Mouse (Mus musculus) kidney, adult 8-10 months (tissue): Measurements from ENCODE around the gene Edn2.

ENCODE experiments used
- DNase-seq, 2 experiments: peaks; one replicate each; pipeline ENCODE4 v3.0.0; 2022

Gene Edn2

DNA sequence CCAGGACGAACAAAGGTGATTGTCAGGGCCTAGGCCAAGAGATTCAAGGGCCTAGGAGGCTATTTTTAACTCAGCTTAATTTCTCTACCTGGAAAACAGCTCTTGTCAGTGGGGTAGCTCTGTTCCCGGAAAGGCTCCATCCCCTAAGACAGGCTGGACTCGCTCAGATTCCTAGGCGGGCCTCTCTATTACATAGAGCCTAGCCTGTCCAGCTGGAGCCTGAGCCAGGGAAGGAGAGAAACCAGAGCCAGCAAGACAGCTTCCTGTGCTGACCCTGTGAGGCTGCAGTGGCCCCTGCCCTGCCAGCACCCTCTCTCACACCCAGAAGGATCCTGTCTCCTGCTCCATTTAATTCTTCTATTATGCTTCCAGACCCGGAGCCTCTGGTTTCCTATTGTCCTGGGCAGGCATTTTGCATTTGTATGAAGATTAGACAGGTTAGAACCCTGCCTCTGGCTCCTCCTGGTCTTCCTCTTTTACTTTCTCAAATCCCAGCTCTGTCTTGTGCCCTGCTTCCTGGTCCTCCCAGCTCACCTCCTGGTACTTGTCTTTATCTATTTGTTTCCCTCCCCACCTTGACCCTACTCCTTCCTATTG lies 2.2 kb upstream of the Edn2 start:
- no peak for DNase-seq

DNA sequence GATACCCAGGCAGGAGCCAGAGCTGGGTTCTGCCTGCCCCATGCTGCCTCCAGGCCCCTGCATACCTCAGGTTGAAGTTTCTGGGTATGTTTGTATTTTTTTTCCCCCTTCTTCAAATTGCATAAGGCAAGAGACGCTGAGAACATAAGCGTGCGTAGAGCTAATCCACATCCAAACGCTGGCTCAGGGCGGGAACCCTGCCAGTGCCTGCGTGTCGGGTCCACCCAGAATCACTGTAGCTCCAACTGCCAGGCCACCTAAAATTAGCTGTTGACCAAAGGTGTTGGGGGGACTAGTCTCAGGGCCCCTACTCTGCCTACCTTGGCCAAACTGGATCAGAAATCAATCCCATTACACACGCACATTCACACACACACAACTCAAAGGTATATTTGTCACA lies 1.6 kb downstream of the Edn2 start:
- no peak for DNase-seq

DNA sequence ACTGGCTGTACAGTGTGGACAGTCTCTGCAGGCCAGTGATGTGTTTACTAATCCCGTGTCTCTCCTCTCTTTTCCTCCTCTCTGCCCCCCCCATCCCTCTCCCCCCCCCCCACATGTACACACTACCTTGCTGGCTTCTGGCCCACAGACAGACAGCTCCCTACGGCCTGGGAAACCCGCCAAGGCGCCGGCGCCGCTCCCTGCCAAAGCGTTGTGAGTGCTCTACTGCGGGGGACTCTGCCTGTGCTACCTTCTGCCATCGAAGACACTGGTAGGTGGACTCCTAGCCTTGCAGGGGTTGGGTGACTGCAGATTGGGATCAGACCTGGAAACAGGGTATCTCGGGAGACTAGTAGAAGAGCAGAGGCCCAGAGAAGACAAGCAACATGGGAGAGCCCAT lies 2.2 kb downstream of the Edn2 start:
- no peak for DNase-seq

DNA sequence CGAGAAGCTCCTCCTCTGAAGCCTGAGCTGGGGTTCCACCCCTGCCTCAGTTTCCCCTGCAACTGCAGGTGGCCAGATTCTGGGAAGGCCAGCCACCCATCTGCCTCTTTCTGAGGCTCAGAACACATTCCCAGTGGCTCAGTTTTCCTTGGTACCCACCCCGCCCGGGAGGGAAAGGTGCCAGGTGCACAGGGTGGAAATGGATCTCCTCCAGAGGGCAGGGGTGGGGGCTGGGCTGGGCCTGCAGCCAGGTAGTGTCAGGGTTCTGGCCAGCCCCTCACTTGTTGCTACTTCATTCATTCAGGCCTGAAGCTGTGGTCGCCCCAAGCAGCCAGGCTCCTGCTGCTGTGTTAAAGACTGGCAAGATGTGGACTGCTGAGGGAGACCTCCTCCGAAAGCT lies 3.3 kb downstream of the Edn2 start:
- no peak for DNase-seq

DNA sequence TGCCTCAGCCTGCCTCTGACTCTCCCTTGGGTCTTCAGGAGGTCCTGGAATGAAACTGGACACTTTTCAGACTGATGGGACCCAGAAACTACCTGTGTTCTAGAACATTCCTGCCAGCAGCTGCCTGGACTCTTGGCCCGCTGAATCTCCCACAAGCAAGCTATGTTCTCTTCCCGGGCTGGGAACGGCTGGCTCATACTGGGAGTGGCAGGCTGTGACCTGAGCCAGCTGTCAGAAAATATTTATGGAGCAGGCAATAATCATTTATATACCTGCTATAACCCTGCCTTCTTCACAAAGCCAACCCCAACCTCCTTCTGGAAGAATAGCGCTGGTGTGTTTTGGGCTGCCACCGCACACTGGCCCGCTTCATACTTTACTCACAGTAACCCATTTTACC lies 6.8 kb downstream of the Edn2 start:
- no peak for DNase-seq

DNA sequence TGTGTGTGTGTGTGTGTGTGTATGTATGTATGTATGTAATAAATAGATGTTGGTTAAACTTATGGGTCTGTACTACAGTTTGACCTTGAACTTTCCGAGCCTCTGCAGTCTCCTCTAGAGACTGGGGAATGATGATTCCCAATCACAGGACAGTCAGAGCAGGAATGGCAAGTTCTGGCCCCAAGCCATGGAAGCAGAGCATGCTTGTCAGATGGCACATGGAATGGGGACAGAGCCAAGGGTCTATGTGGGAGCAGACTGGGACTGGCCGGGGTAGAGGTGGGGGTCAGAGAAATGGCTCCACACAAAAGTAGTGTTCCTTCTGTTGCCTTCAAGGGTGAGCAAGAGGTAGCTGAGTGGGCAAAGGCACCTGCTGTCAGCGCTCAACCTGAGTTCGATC lies 7.3 kb downstream of the Edn2 start:
- no peak for DNase-seq

DNA sequence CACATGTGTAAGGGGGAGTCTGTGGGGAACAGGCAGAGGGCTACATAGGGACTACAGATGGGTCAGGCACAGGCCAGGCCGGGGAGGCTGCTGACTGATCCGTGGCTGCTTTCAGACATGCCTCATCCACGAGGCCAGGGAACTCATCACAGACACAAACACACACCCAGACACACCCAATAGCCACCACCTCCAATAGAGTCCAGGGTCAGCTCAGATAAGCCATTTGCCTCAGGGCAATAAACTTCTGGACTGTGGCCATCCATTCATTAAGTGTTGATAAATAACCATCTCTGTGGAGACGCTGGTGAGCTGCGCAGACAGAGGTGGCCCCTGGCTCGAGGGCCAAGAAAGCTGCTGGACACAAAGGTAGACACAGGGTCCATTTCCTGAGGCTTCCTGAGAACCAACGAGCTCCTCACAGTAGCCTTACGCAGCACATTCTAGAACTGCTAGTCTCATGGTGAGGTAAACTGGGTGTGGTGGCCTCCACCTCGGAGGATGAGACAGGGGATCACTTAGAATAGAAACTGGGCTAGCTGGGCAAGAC lies 9.5 kb downstream of the Edn2 start:
- DNase-seq: no peak

DNA sequence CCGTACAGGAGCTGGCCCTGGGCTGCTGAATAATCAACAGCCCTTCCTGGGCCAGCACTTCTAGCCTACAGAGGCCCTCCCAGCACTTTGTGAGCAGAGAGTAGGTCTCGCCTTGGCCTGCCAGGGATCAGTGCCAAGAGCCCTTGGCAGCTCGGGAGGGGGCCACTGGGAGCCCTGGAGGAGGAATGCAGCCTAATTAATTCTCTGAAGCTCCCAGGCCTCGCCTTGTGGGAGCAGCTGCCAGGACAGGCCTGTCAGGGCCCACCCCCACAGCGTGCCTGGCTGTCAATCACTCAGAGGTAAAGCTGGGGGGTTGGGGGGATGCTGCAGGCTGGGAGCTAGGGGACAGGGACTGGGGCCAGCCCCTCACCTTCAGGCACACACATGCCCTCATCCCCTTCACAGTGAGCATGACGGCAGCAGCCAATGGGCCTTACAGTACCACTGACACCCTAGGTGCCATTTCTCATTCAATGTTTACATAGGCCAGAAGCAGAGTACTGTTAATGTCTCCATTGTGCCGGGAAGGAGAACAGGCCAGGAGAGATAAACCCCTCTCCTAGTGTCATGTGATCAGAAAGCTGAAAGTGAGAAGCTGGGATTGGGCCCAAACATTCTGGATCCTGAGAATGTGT lies 11.2 kb downstream of the Edn2 start:
- no peak for DNase-seq

DNA sequence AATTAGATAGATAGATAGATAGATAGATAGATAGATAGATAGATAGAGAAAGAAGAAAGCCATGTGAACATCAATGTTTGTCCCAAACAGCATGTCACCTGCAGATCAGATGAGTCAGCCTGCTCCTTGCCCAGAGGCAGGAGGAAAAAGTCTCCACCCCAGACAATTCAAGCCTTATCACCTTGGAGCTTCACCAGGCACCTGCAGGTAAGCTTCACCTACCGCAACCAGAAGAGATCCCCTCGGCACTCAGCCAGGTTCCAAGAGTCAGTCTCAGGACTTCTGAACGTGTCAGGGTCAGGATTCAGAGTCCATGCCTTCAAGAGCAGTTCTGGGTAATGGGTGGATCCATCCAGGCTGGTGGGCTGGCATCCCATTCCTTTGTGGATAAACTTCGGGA lies 18.1 kb downstream of the Edn2 start:
- DNase-seq: no peak

DNA sequence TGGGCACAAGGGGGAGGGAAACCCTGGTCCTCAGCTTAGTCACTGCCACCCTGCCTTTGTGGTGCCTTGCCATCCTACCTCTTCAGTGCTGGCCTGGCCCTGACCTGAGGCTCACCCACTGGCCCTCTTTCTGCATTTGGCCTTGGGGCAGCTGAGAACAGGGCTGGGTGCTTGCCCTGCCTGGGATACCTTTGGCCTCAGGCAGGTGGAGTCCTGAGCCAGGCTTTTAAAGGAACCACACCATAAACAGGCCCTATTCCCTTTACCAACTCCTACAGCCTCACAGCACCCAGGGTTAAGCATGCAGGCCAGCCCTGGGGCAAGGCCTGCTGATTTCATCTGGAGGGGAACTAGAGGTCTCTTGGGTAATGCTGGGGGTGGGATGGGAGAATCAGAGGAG lies 19.5 kb downstream of the Edn2 start:
- DNase-seq: no peak

DNA sequence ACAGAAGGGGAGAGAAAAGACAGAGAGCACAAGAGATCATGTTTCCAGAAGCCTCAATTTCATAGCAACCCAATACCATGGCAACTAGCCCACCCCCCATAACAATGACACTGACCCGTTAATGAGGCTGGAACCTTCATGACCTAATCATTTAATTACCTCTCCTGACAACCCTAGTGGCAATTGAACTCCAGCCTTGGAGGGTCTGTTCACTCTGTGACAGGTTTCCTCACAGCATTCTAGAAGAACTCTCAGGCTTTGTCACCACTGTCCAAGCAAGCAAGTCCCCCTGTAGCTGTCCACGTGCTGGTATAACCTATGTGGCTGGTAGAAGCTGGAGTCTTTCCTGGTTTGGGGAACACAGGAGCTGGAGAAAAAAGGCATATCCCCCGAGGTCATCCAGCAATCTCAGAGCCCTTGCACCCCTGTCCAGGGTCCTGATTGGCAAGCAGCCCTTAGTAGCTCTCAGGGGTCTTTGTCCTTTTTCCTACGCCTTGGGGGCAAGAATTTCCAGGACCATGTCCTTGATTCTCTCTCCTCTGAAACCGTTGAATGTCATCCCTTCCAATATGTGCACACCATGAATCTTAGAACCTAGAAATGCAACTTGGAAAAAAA lies 23.5 kb downstream of the Edn2 start:
- no peak for DNase-seq

DNA sequence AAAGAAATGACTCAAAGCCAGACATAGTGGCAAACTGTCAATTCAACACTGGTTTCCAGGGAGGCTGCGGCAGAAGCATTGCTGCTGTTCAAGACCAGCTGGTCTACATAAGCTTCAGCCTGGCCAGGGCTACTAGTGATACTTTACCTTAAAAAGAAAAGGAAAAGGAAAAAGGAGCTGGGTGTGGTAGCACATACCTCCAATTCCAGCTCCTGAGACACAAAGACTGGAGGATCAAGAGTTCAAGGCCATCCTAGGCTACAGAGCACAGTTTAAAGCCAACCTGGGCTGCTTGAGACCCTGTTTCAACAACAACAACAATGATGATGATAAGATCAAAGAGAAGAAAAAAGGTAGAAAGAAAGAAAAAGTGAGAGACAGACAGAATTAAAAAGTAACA lies 25.4 kb downstream of the Edn2 start:
- no peak for DNase-seq

DNA sequence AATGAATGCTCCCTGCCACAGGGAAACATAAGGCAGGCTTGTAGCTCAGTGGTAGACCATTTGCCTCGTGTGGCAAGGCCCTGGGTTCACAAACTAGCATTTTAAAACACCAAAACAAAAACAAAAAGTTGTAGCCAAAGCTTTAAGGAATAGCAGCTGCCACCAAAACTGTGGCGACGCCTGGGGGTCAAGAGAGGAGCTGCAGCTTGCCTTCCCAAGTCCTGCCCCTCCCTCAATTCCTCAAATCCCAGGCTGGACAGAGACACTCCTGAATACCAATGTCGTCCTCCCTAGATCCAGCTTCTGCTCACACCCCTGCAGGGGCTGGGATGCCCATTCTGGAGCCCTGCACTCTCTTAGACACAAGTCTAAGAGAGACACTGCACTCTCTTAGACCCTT lies 25.9 kb downstream of the Edn2 start:
- DNase-seq: no peak

DNA sequence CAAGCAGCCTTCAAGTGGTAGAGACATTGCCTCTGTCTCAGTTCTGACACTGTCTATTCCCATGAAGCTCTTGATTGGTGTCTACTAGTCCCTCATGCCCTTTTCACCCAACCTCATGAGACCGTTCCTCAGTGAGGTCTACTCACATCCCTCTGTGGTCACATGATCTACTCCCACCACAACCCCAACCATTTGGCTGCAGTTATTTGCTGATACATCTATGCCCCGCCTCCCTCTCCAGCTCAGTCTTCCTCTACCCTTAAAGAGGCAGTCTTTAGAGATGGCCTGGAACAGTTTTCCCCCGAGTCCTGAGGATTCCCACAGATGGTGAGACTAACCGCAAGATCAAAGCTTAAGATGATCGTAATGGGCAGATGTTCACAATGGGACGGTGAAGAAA lies 27.2 kb downstream of the Edn2 start:
- DNase-seq: no peak

DNA sequence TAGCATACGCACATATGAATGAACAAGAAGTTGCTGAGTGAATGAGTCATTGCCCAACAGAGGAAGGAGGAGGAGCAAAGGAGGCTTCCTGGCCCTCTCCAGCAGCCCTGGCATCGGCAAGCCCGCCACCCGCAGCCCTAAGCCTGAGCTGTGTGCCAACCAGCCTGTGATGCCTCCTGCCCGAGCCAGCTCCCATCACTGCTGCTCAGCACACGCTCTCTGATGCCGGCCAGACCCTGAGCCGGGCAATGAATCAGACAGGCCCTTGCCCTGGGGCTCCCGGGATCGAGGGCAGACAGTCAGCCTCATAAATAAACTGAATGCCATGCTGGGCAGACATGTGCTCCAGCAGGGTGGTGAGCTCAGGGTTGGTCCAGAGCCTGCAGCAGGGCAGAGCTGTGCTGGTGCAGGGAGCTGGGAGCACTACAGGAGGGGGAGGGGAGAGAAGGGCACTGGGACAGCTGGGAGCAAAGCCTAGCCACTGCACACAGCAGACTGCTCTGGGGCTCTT lies 27.7 kb downstream of the Edn2 start:
- DNase-seq: no peak

DNA sequence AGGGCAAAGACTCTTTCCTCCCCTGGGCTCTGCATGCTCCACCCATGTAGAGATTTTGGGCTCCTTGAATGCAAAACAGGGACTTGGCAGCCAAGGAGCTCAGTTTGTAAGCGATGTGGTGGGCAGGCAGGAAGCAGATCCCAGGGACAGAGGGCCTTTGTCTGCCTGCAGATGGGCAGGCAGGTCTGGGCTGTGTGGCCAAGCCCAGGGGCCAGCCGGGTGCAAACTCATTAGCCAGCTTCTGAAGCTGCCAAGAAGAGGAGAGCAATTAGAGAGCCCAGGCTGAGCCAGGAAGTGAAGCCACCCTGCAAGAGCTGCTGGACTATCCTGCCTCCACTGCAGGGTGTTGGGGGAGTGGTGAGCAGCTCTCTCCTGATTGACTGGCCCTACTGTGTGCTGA lies 28.9 kb downstream of the Edn2 start:
- DNase-seq: no peak

DNA sequence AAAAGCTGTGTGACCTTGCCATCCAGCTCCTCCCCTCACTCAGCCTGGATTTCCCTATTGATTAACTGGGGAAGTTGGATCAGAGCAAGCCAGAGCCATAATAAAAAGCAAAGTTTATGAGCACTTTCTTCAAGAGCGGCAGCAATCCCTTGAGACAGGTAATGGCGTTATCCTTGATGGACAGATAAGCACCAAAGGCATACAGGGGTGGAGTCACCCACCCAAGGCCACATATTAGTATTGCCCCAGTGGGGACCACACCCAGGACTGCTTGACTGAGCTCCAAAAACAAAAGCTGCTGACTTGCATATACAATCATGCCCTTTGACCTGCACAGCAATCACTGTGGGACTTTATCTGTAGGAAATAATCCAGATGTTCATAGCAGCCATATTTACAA lies 31.0 kb downstream of the Edn2 start:
- DNase-seq: no peak

DNA sequence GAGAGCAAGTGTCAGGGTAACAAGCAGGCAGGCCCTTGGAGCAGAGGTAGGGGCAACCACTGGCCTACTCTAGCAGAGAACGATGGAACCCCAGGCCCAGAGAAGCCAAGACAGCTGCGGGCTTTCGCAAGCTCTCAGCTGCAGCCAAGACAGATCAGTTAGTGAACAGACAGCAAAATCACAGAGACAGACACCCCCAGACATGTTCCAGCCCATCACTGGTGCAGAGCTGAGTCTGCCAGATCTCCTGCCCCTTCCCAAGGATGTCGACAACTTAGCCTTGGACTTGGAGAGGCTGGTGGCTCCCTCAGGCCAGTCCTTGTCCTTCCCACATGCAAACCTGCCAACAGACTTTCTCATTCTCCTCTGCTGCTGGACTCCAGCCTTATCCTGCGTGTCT lies 33.0 kb downstream of the Edn2 start:
- no peak for DNase-seq

DNA sequence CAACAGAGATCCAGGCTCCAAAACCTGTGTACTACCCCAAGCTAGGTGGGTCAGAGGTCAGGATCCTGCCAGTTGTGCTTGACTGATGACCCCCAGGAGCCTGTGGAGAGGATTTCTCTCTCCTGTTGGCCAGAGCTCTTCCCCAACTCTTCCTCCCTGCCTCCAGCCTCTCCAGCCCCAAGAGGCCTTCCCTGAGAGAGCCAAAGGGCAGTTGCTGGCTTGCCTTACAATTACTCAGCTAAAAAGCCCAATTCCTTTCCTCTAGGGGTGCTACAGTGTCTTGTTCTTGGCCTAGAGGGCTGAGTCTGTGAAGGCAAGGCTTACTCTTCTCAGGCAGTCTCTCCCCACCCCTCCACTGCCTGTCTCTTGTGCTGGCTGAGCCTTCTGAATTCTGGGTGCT lies 34.0 kb downstream of the Edn2 start:
- DNase-seq: no peak

DNA sequence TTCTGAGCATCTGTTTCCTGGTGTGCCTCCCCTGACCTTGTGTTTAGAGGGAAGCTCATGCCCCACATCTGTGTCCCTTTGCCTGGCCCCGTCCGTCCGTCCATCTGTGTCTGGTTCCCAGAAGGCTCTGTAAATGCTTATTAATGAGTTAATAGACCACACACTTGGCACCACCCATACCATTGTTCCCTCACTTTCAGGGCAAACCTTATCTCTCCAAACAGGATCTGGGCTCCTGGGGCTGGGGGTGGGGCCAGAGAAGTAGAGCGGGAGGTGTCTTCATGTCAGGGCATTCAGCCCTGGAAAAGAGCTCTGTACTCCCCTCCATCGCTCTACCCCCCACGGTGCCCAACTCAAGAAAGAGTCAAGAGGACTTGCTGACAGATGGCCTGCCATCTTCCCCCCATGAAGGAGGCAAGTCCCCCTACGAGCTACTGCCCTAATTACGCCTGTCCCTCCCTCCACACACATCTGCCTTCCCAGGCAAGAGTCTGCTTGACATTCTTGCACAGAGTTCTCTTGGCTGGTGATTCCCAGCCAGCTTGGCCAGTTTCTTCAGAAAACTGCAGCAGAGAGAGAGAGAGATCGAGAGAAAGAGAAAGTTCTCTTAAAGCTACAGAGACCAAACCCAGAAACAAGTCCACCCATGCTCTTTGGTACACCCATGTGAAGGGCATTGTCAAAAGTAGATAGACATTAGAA lies 38.3 kb downstream of the Edn2 start:
- DNase-seq: no peak

DNA sequence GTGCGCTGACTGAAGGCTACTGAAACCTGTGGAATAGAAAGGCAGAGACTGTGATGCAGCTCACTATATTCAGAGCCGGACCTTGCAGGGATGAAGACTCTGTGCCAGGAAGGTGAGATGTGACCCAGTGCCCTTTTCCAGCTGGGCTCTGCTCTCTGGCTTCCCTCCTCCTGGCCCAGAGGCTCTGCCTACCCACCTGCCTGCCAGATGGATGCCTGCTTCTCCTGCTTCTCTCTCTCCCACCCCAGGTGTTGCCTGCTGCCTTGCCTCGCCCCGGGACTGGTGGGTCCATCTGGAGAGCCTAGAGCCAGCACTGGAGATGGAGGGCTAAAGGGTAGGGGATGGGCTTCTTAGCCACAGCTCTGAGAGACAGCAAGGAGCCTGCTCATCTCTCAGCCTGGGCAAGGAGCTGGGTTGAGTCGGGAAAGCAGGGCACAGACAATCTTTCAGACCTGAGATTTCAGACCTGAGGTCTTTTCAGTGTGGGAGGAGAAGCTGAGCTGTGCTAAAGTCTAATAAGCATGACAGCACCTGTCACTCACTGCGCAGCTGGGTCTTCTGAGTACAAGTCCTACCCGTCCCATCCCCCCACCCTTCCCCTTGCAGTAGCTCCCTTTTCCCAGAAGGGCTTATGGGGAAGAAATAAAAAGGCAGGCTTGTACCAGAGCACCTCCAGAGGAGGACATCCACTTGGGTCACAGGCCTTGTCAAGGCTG lies 39.7 kb downstream of the Edn2 start:
- no peak for DNase-seq

DNA sequence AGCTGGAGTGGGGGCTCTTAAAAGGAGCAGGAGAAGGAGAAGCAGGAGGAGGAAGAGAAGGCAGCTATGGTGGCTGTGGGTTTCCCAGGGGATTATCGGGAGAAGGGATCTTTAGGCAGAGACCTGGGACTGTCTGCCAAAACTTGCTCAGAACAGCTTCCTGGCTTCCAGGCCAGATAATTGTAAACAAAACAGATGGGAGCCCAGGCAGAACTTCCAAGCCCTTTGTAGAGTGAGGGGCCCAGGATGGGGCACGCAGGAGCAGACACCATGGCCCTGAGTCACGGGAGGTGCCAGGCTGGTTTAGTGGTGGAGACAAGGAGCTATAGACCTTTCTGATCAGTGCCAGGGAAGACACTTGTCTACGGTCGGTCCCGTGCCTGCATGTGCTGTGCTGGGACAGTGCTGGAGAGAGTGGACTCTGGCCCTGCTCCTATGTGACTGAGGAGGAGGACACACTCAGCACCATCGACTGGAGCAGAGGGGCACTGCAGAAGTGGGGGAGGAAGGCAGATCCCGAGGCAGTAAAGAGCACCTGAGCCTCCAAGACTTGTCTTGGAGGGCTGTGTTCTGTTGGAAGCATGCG lies 43.4 kb downstream of the Edn2 start:
- DNase-seq: no peak

DNA sequence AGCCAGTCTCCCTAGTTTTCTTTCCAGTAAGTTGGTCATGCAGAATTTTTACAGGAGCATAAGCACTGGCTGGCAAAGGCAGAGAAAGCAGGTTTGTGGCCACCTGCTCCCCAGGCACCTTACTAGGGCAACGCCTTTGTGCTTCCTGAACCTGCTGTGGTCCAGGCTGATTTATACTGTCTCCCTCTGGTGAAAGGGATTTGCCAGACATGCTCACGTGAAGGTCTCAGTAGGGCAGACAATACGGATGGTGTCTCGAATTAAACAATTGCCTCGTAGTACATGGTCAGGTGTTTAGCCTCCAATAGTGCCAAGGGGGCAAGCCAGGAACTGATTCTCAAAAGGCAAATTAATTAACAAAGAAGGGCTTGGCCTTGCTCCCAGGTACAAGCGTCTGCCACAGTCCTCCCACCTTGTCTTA lies 45.5 kb downstream of the Edn2 start:
- no peak for DNase-seq
